Mouse (Mus musculus) adrenal gland, postnatal 36 days (tissue): Measurements from ENCODE around the gene Slamf6. TPM values are rescaled to one million over a fixed set of nuclear protein-coding genes. Genes with fewer than 3 reads are reported as not detected.
"Not testable (repeated sequence)": the region's sequence is repeated elsewhere in the genome, so short reads cannot be mapped to it uniquely, and the experiment has no call there.

Source experiments
- DNase-seq, 2 experiments: peaks; one replicate each; pipeline ENCODE4 v3.0.0; 2021; ENCODE audit warnings: mixed read lengths in 1 of 2
- total RNA-seq, 2 experiments: library from RNA; stranded (reverse); gene quantifications; 2 replicates each; pipeline ENCODE4 v1.2.3; 2021

The Slamf6 gene
- total RNA-seq, 2 experiments from 2014 or later: 0.20 TPM; not detected in 1

GRCm38 (mm10) chr1:171955071-171955470 is 37.8 kb downstream of the Slamf6 start:
- DNase-seq: no peak

DNA sequence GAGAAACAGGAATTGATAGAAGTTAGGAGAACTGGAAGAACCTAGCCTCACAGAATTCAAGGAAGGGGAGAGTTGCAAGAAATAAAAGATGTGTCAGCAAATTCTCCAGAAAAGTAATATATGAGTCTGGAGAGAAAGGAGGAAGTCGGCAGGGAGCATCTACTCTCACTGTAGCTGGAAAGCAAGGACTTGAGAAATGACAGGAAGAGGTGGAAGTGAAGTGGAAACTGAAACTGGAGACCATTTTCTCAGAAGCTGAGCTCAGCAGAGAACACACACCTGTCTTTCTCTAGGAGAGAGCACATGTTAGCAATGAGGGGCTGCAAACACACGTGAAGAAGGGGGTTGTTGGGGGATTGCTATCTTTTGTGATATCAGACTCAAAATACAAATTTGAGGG is 40.1 kb downstream of the Slamf6 start:
- no peak for DNase-seq

DNA sequence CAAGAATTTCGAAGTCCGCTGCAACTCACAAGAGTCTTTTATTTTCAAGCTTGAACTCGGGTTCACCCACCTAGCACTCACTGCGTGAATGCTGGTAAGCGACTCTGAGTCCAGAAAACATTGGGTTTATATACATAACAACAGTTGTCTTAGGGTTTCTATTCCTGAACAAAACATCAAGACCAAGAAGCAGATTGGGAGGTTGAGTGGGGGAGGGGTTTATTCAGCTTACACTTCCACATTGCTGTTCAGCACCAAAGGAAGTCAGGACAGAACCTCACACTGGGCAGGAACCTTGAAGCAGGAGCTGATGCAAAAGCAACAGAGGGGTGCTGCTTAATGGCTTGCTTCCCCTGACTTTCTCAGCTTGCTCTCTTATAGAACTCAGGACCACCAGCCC is 43.4 kb downstream of the Slamf6 start:
- DNase-seq: no peak

DNA sequence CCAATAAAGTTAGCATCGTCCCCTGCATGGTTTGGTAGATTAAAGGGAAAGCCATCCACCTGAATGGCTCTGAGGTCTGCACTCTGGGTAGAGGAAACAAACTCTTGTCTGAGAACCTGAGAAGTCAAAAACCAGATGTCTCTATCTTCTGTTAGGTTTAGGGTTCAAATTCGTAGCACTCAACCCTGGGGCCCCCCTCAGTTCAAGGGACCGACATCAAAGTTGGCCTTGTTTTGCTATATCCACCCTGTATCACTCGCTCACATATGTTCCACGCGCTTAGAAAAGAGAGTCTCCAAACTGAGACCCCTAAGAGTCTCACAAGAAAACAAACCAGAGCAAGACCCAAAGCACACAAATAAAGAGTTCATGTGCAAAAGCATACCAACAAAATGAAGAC is 44.4 kb downstream of the Slamf6 start:
- DNase-seq: no peak

- no peak for DNase-seq
Observed at GRCm38 (mm10) chr1:171963613-171964012, 46.3 kb downstream of the Slamf6 start.

DNA sequence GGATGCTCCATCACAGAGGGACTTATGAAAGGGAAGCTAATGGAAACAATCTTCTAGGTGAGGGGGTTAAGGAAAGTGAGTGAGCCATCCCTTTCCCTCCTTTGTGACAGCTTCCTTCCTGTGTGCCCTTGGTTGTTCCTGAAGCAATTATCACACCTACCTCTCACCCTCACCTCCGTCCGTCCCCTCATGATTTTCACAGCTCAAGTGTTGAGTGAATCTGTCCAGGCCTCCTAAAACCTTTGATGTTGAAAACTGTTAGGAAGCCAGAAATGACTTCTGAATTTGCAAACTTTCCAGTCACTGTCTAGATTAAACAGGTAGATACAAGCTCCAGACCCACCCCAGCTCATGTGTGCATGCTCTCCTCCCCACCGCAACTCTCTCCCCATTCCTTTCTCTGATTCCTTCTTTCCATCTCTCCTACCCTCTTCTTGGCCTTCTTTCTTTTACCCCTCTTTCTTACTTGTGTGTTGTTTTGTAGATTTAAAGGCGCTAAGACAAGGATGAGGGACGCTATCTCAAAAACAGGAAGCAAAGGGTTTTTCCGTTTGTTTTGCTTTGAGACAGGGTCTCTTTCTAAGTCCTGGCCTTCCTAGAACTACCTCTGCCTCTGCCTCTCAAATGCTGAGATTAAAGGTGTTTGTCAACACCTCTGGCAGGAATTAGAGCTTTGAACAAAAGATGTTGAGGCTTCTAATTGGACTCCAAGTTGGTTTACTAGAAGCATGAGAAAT is 48.9 kb downstream of the Slamf6 start:
- no peak for DNase-seq

DNA sequence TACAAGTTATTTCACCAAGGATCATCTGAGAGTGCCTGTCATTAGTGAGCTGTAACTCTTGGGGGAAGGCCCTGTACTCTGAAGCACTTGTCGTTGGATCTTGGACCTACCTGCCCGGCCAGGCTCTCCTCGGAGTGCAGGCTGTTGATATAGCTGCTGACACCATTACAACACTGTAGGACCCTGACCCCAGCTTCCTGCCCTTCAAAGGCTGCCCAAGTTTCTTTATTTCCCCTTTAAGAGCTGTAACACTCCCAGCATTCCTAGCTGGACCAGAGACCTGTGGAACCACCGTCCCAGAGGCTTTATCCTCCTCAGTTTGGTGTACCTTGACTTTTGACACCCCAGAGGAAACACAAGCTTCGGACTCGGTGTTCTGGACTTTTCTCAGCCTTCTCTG is 51.9 kb downstream of the Slamf6 start:
- DNase-seq: no peak

DNA sequence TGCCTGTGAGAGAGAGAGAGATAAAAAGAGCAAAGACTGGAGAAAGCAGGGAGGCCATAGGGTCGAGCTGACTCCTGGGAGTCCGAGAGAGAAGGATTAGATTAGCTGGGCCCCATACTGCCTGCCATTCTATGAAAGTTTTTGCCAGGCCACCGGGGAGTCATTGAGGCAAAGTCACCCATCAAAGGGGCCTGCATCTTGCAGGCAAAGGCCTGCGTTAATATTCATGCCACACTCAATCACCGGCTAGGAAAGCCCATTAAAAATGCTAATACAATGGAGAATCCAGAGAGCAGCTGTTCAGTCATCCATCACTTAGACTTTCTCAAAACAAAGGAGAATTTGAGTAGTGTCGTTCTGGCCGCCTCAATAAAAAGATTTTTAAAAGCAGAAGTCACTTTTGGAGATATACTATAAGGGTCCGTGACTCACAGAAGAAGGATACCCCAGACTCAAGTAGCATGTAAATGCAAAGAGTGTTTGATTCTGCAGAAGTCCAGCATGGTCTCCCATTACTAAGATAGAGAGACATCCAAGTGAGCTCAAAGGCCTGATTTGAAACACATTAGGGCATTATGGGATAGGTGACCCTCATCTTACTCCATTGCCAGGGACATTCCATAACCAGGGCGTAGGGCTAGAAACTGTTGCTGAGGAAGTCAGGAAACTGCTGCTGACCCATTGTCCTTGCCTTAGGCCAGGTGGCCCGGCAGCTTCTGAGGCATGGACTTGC is 53.7 kb downstream of the Slamf6 start:
- DNase-seq: no peak

DNA sequence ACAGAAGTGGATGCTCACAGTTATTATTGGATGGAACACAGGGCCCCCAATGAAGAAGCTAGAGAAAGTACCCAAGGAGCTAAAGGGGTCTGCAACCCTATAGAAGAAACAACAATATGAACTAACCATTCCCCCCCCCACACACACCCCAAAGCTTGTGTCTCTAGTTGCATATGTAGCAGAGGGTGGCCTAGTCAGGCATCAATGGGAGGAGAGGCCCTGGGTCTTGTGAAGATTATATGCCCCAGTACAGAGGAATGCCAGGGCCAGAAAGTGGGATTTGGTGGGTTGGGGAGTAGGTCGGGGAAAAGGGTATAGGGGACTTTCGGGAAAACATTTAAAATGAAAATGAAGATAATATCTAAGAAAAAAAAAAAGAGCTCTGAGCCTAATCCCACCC is 57.0 kb downstream of the Slamf6 start:
- not testable (repeated sequence) for DNase-seq

DNA sequence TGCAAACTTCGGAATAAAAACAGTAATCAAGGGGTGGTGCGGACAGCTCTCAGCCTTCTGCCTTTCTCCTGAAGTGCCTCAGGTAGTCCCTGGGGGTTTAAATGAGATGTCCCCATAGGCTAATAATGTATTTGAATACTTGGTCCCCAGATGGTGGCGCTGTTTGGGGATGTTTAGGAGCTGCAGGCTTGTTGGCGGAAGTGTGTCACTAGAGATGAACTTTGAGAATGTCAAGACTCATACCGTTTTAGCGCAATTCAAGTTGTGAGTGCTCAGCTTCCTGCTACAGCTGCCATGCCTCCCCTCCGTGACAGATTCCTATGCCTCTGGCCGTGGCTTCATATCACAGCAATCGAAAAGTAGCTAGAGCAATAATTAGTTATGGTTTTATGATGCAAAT is 58.1 kb downstream of the Slamf6 start:
- no peak for DNase-seq

DNA sequence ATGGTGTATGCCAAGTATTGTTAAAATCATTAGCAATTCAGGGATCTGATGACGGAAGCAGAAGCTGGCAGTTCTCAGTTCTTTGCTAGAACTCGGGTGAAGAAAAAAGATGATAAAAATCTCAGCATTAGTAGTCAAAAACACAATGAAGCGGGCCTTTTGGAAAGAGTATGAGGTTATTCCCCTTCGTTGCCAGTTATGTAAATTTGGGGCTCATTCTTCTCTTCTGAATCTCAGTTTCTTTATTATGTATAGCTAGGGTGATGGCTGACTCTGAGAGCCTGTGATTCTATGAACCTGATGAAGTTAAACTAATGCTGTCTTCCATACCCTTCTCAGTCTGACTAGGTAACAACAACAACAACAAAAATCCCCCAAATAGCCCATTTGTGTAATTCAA is 58.5 kb downstream of the Slamf6 start:
- DNase-seq: no peak

- no peak for DNase-seq
Observed at GRCm38 (mm10) chr1:171976826-171977539, 59.7 kb downstream of the Slamf6 start.

DNA sequence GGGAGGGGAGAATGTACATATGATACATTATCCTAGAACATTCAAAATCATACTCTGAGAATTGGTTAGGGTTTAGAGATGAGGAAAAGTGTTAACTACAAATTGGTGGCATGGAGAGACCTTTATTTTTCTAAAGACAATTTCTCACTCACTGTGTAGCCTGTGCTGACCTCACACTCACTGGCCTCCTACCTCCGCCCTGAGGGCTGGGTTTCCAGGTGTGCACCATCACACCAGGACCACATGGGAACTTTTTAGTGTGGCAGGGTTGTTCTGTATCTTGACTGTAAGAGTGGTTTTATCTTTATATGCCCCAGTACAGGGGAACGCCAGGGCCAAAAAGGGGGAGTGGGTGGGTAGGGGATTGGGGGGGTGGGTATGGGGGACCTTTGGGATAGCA is 60.6 kb downstream of the Slamf6 start:
- no peak for DNase-seq

DNA sequence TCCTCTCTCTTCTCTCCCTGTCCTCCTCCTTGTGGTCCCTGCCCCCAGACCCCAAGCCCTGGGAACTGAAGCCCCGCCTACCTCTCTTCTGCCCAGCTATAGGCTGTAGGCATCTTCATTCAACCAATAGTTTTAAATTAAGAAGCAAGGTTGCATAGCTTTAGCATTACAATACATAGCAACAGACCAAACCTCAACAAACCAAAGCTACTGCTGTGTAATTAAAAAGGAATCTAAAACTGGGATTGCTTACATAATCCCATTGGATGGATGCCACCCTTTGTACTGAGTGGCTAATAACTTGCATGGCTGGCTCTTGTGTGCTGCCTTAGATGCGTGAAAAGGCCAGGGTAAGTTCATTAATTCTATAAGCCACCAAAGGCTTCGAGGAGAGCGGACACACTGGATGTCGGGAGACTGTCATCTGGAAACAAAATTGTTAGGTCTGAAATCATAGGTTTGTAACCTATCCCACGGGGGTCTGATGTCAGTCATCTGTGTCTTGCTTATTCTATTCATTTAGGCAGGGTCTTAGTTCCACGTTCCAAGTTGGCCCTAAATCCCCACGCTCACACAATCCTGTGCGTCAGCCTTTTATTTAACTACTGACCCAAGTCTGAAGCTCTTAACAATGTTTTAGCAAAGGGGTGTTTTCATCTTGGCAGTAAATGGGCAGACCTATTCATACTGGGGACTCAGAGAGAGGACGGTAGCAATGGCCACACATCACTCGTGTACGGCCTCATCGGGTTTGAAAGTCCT is 62.8 kb downstream of the Slamf6 start:
- no peak for DNase-seq

DNA sequence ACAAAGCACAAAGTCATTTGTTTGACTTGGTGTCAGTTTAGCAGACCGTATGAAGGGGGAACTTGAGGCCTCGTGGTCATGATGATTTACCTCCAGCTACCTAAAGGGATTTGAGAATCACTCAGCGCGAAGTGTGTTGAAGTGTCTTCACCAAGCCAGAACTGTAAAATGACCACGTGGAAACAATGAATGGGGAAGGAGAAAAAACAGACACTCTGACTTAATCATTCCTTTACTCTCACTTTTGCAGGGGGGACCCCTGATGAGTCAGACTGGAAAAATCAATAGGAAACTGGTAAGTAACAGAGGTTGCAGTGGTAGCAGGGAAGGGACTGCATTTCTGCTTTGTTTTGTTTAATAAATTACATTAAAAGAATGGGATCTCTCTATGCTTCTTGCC is 64.9 kb downstream of the Slamf6 start:
- DNase-seq: no peak

GRCm38 (mm10) chr1:171982740-171983139 is 65.4 kb downstream of the Slamf6 start:
- no peak for DNase-seq

DNA sequence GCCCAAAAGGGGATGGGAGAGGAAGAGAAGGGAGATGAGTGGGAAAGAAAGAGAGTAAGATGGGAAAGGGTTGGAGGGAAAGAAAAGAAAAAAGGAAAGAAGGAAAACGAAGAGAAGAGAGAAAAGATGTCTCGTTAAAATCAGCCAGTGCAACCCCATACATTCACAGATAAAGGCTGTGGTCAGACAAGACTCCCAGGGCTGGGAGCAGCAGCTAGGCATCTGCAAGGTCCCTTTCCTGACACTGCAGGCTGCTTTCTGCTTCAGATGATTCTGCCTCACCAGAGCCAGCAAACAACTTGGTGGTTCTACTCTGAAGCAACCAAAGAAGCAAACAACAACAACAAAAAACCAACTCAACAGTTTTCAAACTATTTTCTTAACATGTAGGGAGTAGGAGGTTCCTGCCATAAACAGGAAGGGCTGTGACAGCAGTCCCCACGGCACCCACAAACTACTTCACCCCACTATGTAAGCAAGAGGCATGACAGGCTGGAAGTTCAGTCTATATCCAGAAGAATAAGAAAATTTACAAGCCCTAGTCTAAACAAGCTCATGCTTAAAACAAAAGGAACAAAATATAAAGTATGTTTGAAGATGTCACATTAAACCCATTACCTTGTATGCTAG is 66.2 kb downstream of the Slamf6 start:
- DNase-seq: no peak

- no peak for DNase-seq
Observed at GRCm38 (mm10) chr1:171984121-171984520, 66.8 kb downstream of the Slamf6 start.

DNA sequence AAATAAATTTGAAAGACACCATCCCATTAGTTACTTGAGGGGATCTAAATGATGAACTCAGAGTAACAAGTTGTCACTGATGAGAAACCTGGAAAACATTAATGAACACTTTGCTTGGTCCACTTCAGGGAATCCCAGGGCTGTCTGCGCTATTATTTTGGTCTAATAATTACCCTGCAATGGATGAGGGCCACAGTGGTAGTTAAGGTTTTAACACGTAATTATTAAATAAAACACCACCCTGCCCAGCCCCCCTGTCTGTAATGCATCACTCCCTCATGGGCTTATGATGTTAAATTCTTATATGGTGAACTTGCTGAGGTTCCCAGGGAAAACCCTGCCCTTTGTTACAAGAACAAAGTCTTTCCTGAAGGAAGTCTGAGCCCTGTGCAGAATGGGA is 74.6 kb downstream of the Slamf6 start:
- DNase-seq: no peak

GRCm38 (mm10) chr1:171992901-171993530 is 75.7 kb downstream of the Slamf6 start:
- DNase-seq: no peak

DNA sequence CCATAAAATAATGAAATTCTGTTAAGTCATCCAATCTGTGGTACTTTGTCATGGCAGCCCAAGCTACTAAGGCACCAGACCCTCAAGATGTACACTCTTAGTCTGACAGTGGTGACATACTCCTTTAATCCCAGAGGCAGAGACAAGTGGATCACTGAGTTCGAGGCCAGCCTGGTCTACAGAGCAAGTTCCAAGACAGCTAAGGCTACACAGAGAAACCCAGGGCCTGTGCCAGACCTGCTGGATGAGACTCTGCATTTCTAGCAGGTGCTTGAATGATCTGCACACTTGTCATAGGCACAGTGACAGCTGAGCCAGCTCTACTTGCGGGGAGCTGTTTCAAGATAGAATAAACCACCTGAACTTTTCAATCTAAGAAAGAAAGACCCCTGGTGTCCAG is 77.2 kb downstream of the Slamf6 start:
- no peak for DNase-seq
